Mouse (Mus musculus) left cerebral cortex, postnatal 14 days (tissue): ENCODE data around the gene Ints12. TPM values are rescaled to one million over a fixed set of nuclear protein-coding genes. Genes with fewer than 3 reads are reported as not detected.

ENCODE experiments used
- DNase-seq, 2 experiments: peaks; one replicate each; pipeline ENCODE4 v3.0.0; 2021 to 2022; ENCODE audit warnings: low spot score in 2 of 2, mixed read lengths in 1 of 2
- intact Hi-C: fragments of 180-260 bp; cut with DNase I; formaldehyde crosslinking; loops from one replicate; pipeline ENCODE4 v1.15.1; 2025
- long read RNA-seq, 2 experiments: library from polyadenylated mRNA; stranded (forward); transcript quantifications; one replicate each; pipeline ENCODE4 v2.0.0; 2021
- total RNA-seq, 2 experiments: library from RNA; stranded (reverse); gene quantifications; 2 replicates each; pipeline ENCODE4 v1.2.3; 2021

Ints12 gene
- total RNA-seq = 10 to 100 TPM; 11.5 to 13.6 TPM
- long read RNA-seq, experiment 1, transcript Ints12-201 (7 exons, 3,101 nt) = major isoform, 9 of 12 reads
- long read RNA-seq, experiment 1, partial matches to known transcripts = 2 of 12 reads
- long read RNA-seq, experiment 1, other reads (novel, unspliced or antisense) = 1 of 12 reads
- long read RNA-seq, experiment 2, transcript Ints12-201 (7 exons, 3,101 nt) = major isoform, 8 of 8 reads
- long read RNA-seq, experiment 2, partial matches to known transcripts = 0 of 8 reads
- long read RNA-seq, experiment 2, other reads (novel, unspliced or antisense) = 0 of 8 reads

GRCm38 (mm10) chr3:133091664-133092273 is at the start of gene Ints12, which contains the start of gene Gstcd:
TSS of gene Ints12 (plus strand) at chr3:133091840.
TSS of gene Gstcd (minus strand) at chr3:133092033.
- intact Hi-C loops = no loop called here
- peak; percentile 95 to 97 for DNase-seq

GRCm38 (mm10) chr3:133052068-133052467 is 39.6 kb upstream of the Ints12 start:
- intact Hi-C loops = no loop called here

GRCm38 (mm10) chr3:133075560-133075959 is 16.1 kb upstream of the Ints12 start:
- intact Hi-C loops = no loop called here
- no peak for DNase-seq

More at GRCm38 (mm10) chr3:133052068-133052467, 39.6 kb upstream of the Ints12 start:
- no peak for DNase-seq

- intact Hi-C loops = no loop called here
- DNase-seq = no peak
Observed at GRCm38 (mm10) chr3:133082736-133083135, 8.9 kb upstream of the Ints12 start.

GRCm38 (mm10) chr3:133085858-133086257 is 5.8 kb upstream of the Ints12 start:
- intact Hi-C loops = loop anchor here (2.0 kb wide), 1 partner anchor 339 kb away; no protein-coding TSS in a partner anchor
- DNase-seq = peak in 1 of 2 experiments; percentile 38

GRCm38 (mm10) chr3:133090247-133091120 is 1.2 kb upstream of the Ints12 start:
- intact Hi-C loops = no loop called here
- DNase-seq = no peak

GRCm38 (mm10) chr3:133091121-133091663 is 448 bp upstream of the Ints12 start:
- DNase-seq = peak; percentile 38 to 71
- intact Hi-C loops = no loop called here

- intact Hi-C loops = no loop called here
Observed at GRCm38 (mm10) chr3:133092274-133092853, 724 bp downstream of the Ints12 start.

DNA sequence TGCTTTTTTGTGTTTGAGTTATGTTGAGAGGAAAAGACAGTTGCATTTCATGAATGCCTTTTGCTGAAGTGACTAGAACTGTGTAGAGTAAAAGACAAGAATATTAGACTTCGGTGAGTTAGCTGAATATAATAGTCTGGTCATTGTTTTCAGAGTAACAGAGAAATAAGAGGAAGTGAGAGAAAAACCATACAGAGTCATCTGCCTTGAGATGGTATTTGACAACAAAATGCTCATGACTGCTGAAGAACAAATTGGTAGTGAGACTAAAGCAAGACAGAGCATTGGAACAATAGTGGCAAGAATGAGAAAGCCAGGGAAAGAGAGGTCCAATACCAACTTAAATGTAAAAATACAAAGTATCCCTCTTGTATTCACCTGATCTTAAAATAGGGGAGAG is 1.3 kb downstream of the Ints12 start:
- intact Hi-C loops = no loop called here
- DNase-seq = no peak

More at GRCm38 (mm10) chr3:133092274-133092853, 724 bp downstream of the Ints12 start:
- no peak for DNase-seq

GRCm38 (mm10) chr3:133094305-133094704 is 2.7 kb downstream of the Ints12 start:
- intact Hi-C loops = no loop called here

DNA sequence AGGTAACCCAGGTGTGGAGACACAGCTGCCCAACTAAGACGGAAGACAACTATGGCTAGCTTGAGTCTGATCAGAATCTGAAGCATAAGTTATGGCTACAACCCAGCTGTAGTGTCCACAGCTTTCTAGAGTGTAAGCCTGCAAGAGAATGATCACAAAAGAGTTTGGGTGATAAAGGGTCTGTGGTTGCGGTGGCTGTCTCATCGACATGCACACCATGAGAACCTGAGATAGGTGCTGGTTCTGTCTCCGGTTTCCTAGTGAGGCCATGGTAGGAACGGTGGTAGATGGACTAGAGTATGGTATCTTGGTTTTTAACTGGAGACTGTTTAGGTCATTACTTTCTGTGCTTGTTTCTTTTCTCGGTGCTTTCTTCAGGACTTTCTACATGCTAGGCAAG is 6.3 kb downstream of the Ints12 start:
- intact Hi-C loops = no loop called here
- no peak for DNase-seq

More at GRCm38 (mm10) chr3:133094305-133094704, 2.7 kb downstream of the Ints12 start:
- no peak for DNase-seq

DNA sequence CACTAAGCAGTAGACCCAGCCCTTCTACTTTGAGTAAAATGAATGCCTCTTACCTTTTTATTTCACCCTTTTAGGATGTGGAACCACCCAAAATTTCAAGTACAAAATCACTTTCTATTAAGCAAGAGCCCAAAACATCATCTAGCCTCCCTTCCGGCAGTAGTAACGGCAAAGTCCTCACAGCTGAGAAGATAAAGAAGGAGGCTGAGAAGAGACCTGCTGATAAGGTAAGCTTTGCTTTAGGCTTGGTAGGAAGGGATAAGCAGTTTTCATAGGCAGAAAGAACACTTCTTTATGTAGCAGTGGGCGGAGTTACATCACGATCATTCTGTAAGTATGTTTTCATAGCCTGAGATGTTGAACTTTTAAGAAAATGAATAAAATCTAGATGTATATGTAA is 6.7 kb downstream of the Ints12 start:
- intact Hi-C loops = no loop called here

GRCm38 (mm10) chr3:133098909-133099308 is 7.3 kb downstream of the Ints12 start:
- intact Hi-C loops = no loop called here
- no peak for DNase-seq

More for the DNA sequence above, 6.7 kb downstream of the Ints12 start:
- no peak for DNase-seq

GRCm38 (mm10) chr3:133103768-133104167 is 12.1 kb downstream of the Ints12 start:
- DNase-seq = no peak
- intact Hi-C loops = loop anchor here (10.0 kb wide), 1 partner anchor 1521 kb away; no protein-coding TSS in a partner anchor

- intact Hi-C loops = loop anchor here (10.0 kb wide), 1 partner anchor 1520 kb away; no protein-coding TSS in a partner anchor
- DNase-seq = no peak
Observed at GRCm38 (mm10) chr3:133104436-133104835, 12.8 kb downstream of the Ints12 start.

- intact Hi-C loops = loop anchor here (10.0 kb wide), 1 partner anchor 1516 kb away; no protein-coding TSS in a partner anchor
Observed at GRCm38 (mm10) chr3:133108731-133109130, 17.1 kb downstream of the Ints12 start.

GRCm38 (mm10) chr3:133109844-133110243 is 18.2 kb downstream of the Ints12 start:
- intact Hi-C loops = loop anchor here (10.0 kb wide), 1 partner anchor 1515 kb away; no protein-coding TSS in a partner anchor
- DNase-seq = no peak

More at GRCm38 (mm10) chr3:133108731-133109130, 17.1 kb downstream of the Ints12 start:
- no peak for DNase-seq

DNA sequence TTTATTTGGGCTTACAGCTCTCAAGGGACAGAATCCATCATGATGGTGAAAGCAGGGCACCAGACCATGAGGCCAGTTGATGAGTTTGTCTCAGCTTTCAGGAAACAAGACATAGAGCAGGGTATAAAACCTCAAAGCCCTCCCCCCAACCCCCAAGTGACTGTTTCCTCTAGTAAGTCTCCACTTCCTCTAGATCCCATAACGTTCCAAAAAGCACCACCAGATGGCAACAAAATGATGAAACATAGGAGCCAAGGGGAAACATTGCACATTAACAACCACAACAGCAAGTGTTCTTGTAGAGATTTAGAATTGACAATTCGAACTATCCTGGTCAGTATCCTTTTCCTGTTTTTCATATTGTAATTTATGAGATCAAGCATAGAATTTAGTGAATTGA is 20.1 kb downstream of the Ints12 start:
- peak; percentile 43 to 52 for DNase-seq
- intact Hi-C loops = no loop called here

DNA sequence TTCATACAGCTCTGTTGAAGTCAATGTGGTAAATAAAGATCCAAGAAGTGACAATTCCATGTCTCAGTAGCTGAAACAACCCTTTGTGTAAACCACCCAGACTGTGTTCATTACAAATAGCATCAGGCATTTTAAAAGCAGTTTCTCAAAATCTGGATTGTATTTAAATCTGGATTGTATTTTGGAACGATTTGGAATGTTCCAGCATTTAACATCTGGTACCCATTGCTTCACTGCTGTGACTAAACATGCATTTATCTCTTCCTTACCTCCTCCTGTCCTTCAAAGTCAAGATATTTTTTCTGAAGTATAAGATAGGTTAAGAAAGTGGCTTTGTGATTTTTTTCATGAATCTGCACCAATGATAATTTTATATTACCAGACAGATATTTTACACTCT is 21.6 kb downstream of the Ints12 start:
- intact Hi-C loops = no loop called here
- DNase-seq = no peak
